Mouse (Mus musculus) heart, adult 2 months (tissue): ENCODE measurements around the gene D930048N14Rik.
A peak's percentile ranks its signal among the peaks of the same experiment; 100 is the strongest.

ENCODE experiments used
- CTCF ChIP-seq: fragments of 200-600 bp; IDR thresholded peaks from 2 replicates; pipeline ENCODE4 v1.8.1; 2022; ENCODE audit warnings: antibody characterized with exemption, mild to moderate bottlenecking, moderate library complexity
- POLR2A ChIP-seq: fragments of 200-500 bp; IDR thresholded peaks from 2 replicates; pipeline ENCODE4 v1.6.1; 2011; ENCODE audit warnings: mild to moderate bottlenecking, low read depth, low read length, control low read depth; ENCODE audit not compliant: insufficient read depth

DNA sequence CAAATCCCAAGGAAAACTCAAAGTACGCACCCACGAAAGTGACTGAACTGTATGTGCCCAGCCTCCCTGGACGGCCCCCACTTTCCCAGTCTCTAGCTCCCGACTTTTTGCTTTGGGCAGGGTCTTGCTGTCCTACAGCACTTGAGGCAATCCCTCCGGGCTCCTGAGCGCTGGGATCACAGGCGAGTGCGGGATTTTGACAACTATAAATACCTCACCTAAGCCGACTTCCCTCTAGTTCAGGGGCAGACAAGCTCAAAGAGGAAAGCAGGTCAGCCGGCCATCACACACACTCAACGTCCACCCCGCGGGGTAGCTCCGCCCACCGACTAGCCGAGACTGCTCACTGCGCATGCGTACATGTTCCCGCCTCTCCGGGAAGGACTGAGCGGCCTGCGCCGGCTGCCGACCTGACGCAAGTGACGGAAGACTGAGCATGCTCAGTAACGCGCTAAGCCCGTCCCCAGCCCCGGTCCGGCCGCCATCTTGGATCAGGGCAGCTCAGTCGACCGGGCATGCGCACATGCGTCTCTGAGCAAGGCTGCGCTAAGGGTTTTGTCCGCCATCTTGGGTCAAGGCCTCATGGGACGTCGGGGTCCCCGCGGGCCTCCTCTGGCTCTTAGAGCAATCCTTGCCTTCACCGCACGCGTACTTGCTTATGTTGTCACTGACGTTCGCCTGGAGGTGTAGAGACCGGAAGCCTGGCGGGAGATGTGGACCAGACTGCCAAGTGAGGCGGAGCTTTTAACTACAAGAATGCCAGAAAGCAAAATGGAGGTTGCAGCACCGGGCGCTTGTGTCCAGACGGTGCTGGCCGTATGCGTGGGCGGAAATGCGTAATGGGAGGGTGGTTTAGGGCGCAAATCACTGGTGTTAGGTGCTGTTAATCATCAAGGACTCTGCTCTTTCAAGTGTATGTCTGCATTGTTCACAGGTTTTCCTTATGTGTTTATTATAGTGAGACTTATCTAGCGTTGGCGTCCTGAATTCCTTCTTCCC lies 37.9 kb downstream of the D930048N14Rik start, which contains the start of gene 0610009B22Rik:
- TF ChIP-seq CTCF (no peak), POLR2A (peak; percentile 96)
